In the genomic region with DNA sequence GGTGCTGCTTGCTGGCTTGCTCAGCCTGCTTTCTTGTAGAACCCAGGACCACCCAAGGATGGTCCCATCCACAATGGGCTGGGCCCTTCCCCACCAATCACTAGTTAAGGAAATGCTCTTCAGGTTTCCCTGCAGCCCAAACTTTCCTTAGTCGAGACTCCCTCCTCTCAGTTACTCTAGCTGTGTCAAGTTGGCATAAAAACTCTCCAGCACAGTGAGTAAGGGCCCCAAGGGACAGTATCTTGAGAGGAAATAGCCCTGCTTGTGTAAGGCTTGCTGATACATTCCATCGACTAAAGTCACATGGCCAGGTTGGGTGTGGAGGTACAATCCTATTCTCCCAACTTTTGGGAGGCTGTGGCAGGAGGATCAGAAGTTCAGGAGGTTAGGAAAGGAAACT, we compare ENCODE assay signal across 14 mouse cellular contexts. TPM values are rescaled to one million over a fixed set of nuclear protein-coding genes. Genes with fewer than 3 reads are reported as not detected.
"Had no signal": no experiment of that assay in that cellular context is flagged by ENCODE, and none has a peak within 500 bp of the region (broad histone marks: within the 10 kb centered on the region; RNA-seq: fewer than 3 reads in every experiment).

No protein-coding gene starts in this region.

- DNase-seq: kidney, postnatal 14 days; liver, embryonic 13.5 days; liver, postnatal 0 days; lung, postnatal 14 days; thymus, postnatal 36 days had no signal

- H3K4me1 ChIP-seq: kidney, embryonic 15.5 days; limb, embryonic 15.5 days; liver, embryonic 13.5 days; lung, embryonic 15.5 days; midbrain, embryonic 15.5 days; neural tube, embryonic 12.5 days had no signal

- H3K27me3 ChIP-seq: lung, embryonic 15.5 days; midbrain, embryonic 15.5 days; neural tube, embryonic 12.5 days had no signal

- H3K4me3 ChIP-seq: kidney, embryonic 15.5 days; limb, embryonic 15.5 days; liver, embryonic 13.5 days; lung, embryonic 15.5 days; midbrain, embryonic 15.5 days; neural tube, embryonic 12.5 days had no signal

- H3K27ac ChIP-seq: kidney, embryonic 15.5 days; limb, embryonic 15.5 days; liver, embryonic 13.5 days; lung, embryonic 15.5 days; macrophage; midbrain, embryonic 15.5 days; neural tube, embryonic 12.5 days had no signal

RNA-seq across cellular contexts. Expression of gene Aplp1, which starts 15.1 kb away (rescaled TPM):
- total RNA-seq: monocyte, adult 5-6 weeks; neutrophil, adult 5-6 weeks had no signal

RNA-seq across cellular contexts. Expression of gene Kirrel2, which starts 27.3 kb away (rescaled TPM):
- total RNA-seq: monocyte, adult 5-6 weeks; neutrophil, adult 5-6 weeks had no signal
- polyA plus RNA-seq: limb, embryonic 11.5 days; lung, embryonic 15.5 days; macrophage had no signal
